Comparison of ENCODE assay signal across 12 mouse cellular contexts in the genomic region with DNA sequence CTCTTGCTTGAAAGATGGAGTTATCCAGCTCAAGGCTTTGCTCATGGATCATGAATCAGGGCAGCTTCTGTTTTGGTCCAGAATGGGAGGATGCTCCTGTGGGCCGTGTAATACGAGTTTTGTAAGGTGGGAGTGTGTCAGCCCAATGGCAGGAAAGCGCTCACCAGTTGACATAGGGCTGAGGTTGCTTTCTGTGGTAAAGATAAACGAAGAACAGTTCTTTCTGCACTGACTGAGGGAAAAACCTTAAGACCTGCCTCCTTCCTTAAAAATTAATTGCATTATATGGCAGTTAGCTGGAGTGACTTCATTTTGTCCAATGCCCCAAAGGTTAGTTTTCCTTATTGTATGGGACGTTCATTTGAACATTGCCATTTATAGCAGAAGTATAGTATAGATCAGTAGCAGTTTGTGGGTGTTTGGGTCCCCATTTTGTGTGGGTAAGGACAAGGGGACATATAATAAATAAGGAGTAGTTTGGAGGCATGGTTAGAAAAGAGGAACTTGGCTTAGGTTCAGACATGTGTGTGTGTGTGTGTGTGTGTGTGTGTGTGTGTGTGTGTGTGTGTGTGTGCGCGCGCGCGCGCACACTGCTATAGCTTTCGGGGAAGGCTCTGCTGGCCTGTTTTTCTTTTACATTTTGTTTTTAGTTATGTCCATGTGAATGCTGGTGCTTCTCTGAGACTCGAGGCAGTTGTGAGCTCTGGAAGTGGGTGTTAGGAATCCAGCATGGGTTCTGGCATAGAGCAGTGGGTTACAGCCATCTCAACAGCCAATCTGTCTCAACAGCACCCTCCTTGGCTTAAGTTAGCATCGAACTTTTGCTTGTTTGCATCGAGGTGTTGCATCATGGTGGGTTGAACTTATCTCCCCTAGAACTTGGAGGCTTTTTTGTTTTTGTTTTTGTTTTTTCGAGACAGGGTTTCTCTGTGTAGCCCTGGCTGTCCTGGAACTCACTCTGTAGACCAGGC.
DNase-seq lines count a peak whose midpoint lies in the region; ATAC-seq and TF ChIP-seq lines count a peak whose summit lies in the region.
"Had no signal": no experiment of that assay in that cellular context is flagged by ENCODE, and none has a peak within 500 bp of the region (broad histone marks: within the 10 kb centered on the region; RNA-seq: fewer than 3 reads in every experiment).

No protein-coding gene starts in this region.

- no peak overlapping the region for H3K9ac ChIP-seq in hindbrain, embryonic 11.5 days (ENCODE audit: low read depth, low read length)
- no peak overlapping the region for H3K9ac ChIP-seq in midbrain, embryonic 11.5 days (ENCODE audit: low read length)
- H3K9ac ChIP-seq in forebrain, embryonic 15.5 days (replicated peaks) = no peak overlapping the region
- H3K9ac ChIP-seq: forebrain, postnatal 0 days; liver, embryonic 15.5 days had no signal

- peak overlapping the region; percentile 38; the same call in 1 of the 2 replicates for H3K4me3 ChIP-seq in G1E (ENCODE audit: low read depth, low read length)
- no peak overlapping the region for H3K4me3 ChIP-seq in hindbrain, embryonic 11.5 days (ENCODE audit: low read depth, low read length)
- H3K4me3 ChIP-seq in midbrain, embryonic 11.5 days (ENCODE audit: low read depth, low read length) = no peak overlapping the region
- no peak overlapping the region for H3K4me3 ChIP-seq in forebrain, embryonic 15.5 days
- H3K4me3 ChIP-seq: liver, embryonic 15.5 days had no signal

- no peaks in the 10 kb centered on the region for H3K27me3 ChIP-seq in G1E (ENCODE audit: insufficient read depth, low read length)
- no peaks in the 10 kb centered on the region for H3K27me3 ChIP-seq in hindbrain, embryonic 11.5 days (ENCODE audit: control insufficient read depth, insufficient read depth, low read length)
- H3K27me3 ChIP-seq in midbrain, embryonic 11.5 days (ENCODE audit: control insufficient read depth, insufficient read depth, low read length) = no peaks in the 10 kb centered on the region
- H3K27me3 ChIP-seq in forebrain, embryonic 15.5 days = no peaks in the 10 kb centered on the region
- H3K27me3 ChIP-seq: liver, embryonic 15.5 days had no signal

- H3K4me1 ChIP-seq in G1E (ENCODE audit: insufficient read depth, low read depth, low read length) = peaks cover 70% of the 10 kb centered on the region
- peaks cover 8% of the 10 kb centered on the region for H3K4me1 ChIP-seq in hindbrain, embryonic 11.5 days (replicated peaks; ENCODE audit: control insufficient read depth, insufficient read depth, low read length)
- H3K4me1 ChIP-seq in midbrain, embryonic 11.5 days (ENCODE audit: control insufficient read depth, insufficient read depth, low read length) = peaks cover 19% of the 10 kb centered on the region
- peaks cover 35% of the 10 kb centered on the region for H3K4me1 ChIP-seq in forebrain, embryonic 15.5 days

- 0 out of 2 replicates have a peak, but pooled peaks have one; percentile 23 for ATAC-seq in G1E (ENCODE audit: extremely low read depth, insufficient number of reproducible peaks, low FRiP score, poor library complexity, severe bottlenecking)
- no peak for ATAC-seq in hindbrain, embryonic 11.5 days (ENCODE audit: low FRiP score)
- no peak for ATAC-seq in midbrain, embryonic 11.5 days (ENCODE audit: low FRiP score)
- ATAC-seq in forebrain, embryonic 15.5 days (replicated peaks) = no peak
- ATAC-seq: forebrain, postnatal 0 days had no signal

- no peaks in the 10 kb centered on the region for H3K9me3 ChIP-seq in G1E (replicated peaks)
- H3K9me3 ChIP-seq in hindbrain, embryonic 11.5 days (ENCODE audit: control insufficient read depth, low read length) = no peaks in the 10 kb centered on the region
- H3K9me3 ChIP-seq in midbrain, embryonic 11.5 days (ENCODE audit: control insufficient read depth, low read length) = no peaks in the 10 kb centered on the region
- no peaks in the 10 kb centered on the region for H3K9me3 ChIP-seq in forebrain, embryonic 15.5 days
- H3K9me3 ChIP-seq: liver, embryonic 15.5 days had no signal

- 86% methylated on average over 16 of the region's 16 CpGs for WGBS in hindbrain, embryonic 11.5 days
- 88% methylated on average over 16 of the region's 16 CpGs for WGBS in midbrain, embryonic 11.5 days
- WGBS in forebrain, embryonic 15.5 days = 81% methylated on average over 16 of the region's 16 CpGs

- H3K27ac ChIP-seq in hindbrain, embryonic 11.5 days (ENCODE audit: low read depth, low read length) = peak overlapping the region; percentile 67; the same call in 1 of the 2 replicates
- peak overlapping the region; percentile 25; the same call in 1 of the 2 replicates for H3K27ac ChIP-seq in midbrain, embryonic 11.5 days (ENCODE audit: low read depth, low read length)
- H3K27ac ChIP-seq in forebrain, embryonic 15.5 days (replicated peaks) = no peak overlapping the region
- H3K27ac ChIP-seq: liver, embryonic 15.5 days had no signal

- TF ChIP-seq CTCF in G1E (IDR thresholded peaks at IDR 0.05; ENCODE audit: low read depth, low read length) = no peak

- peaks cover 42% of the 10 kb centered on the region for H3K36me3 ChIP-seq in G1E (replicated peaks)
- H3K36me3 ChIP-seq in hindbrain, embryonic 11.5 days (ENCODE audit: control insufficient read depth, insufficient read depth, low read length) = no peaks in the 10 kb centered on the region
- no peaks in the 10 kb centered on the region for H3K36me3 ChIP-seq in midbrain, embryonic 11.5 days (ENCODE audit: control insufficient read depth, insufficient read depth, low read length)
- H3K36me3 ChIP-seq in forebrain, embryonic 15.5 days = no peaks in the 10 kb centered on the region

- no peak overlapping the region for H3K4me2 ChIP-seq in hindbrain, embryonic 11.5 days (replicated peaks; ENCODE audit: low read depth, low read length)
- H3K4me2 ChIP-seq in midbrain, embryonic 11.5 days = no peak overlapping the region
- H3K4me2 ChIP-seq in forebrain, embryonic 15.5 days (replicated peaks) = no peak overlapping the region
- H3K4me2 ChIP-seq: heart, embryonic 11.5 days; liver, embryonic 15.5 days had no signal

- DNase-seq in 416B (ENCODE audit: low read depth) (peak; percentile 83), G1E (ENCODE audit: low spot score) (no peak)
- DNase-seq in hindbrain, embryonic 11.5 days (ENCODE audit: low spot score) = no peak
- no peak for DNase-seq in midbrain, embryonic 11.5 days (ENCODE audit: low spot score, missing footprints)
- DNase-seq in kidney, adult 8-10 months = no peak
- DNase-seq in left cerebral cortex, adult 11 months (ENCODE audit: low spot score) = no peak
- DNase-seq in cerebellum, adult 11-12 months = no peak
- DNase-seq: forebrain, postnatal 0 days; spleen, adult 18-20 months had no signal
